Mouse (Mus musculus): ENCODE results near the gene Prl3a1. TPM values are rescaled to one million over a fixed set of nuclear protein-coding genes. Genes with fewer than 3 reads are reported as not detected.

The Prl3a1 gene
- total RNA-seq (2017) = not detected in 2 replicates

DNA sequence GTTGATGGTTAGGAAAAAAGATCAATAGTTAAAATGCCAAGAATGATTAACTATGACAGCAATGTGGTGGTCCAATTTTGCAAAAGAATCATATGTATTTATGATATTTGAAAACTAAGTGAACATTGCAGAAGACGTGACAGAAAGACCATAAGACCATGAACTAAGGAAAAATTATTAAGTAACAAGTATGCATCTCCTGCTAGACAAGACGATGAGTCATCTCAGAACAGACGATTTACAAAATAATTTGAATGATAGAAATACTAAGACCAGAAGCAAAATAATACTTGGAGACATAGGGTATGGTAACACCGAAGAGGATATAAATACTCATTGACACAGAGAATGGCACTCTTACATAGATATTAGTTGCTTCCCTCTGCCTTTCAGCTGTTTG is at the start of gene Prl3a1:
Gene Prl3a1, plus strand, starts transcription at position 301 of the 400 bp plus-strand sequence.
- ATAC-seq (replicated peaks; ENCODE audit: low read depth, poor library complexity, severe bottlenecking) = no peak

DNA sequence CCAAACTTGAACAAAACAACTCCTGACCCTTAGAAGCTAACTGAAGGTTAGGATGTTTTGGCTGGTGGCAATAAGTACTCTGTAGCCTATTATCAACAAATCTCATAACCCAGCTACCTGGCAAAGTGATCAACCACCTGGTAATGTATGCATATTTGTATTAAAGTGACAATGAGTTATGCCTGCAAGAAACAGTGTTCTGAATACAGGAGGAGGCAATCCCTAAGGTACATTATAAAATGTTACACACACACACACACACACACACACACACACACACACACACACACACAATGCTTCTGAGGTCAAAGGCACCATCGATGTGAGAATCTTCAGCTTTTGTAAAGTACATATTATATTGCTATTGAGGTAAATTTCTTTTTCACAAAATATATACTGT is 17.7 kb upstream of the Prl3a1 start, which contains the start of gene Prl3b1:
Gene Prl3b1, plus strand, starts transcription at position 301 of the 400 bp plus-strand sequence.
- no peak for ATAC-seq (replicated peaks; ENCODE audit: low read depth, poor library complexity, severe bottlenecking)

DNA sequence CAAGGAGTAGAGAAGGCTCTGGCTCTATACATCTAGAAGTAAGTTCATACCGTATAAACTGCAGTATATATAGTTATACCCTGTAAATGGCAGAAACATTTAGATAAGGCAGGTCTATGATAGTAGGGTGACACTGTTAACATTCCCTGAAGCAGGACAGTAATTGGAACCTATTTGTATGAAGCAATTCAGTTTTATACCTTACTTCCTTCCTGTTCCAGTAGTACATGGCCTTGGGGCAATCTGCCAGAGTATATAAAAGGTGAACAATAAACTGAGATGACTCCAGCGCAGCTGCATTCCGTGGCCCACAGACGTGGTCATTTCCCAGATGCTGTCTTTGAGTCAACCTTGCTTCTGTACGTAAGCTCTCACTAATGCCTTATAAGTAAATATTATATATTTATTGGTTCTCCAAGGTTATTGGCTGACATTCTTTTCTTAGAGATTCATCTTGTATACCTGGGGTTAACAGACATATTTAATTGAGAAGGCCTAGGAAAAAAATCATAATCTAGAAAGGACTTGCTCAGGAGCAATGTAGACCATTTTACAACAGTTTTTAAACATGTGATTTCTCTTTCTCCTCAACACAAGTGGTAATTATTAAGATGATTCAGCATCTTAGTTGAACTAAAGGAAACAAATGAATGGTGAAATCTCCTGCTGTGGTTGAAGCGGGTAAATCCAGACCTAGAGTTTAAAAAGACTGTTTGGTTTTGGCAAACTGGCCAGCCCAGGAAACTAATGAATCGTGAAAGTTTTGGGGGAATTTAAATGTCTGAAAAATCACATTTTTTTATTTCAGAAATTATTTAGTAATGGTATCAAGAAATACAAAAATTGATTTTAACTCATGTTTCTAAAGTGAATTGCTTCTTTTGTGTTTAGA is 53.3 kb downstream of the Prl3a1 start, which contains the start of gene Prl6a1:
Gene Prl6a1, plus strand, starts transcription at position 294 of the 892 bp plus-strand sequence.
- no peak for ATAC-seq (replicated peaks; ENCODE audit: low read depth, poor library complexity, severe bottlenecking)

Other genes starting within 250 kb of the Prl3a1 start
- gene Prl, start 201.9 kb upstream of the Prl3a1 start, total RNA-seq (2017) = not detected in 2 replicates
- not detected in 2 replicates for gene Prl3d1, start 165.2 kb upstream of the Prl3a1 start, total RNA-seq (2017)
- gene Prl3d2, start 137.7 kb upstream of the Prl3a1 start, total RNA-seq (2017) = not detected in 2 replicates
- not detected in 2 replicates for gene Prl3d3, start 102.6 kb upstream of the Prl3a1 start, total RNA-seq (2017)
- not detected in 2 replicates for gene Prl3c1, start 62.8 kb upstream of the Prl3a1 start, total RNA-seq (2017)
- gene Prl3b1, start 17.6 kb upstream of the Prl3a1 start, total RNA-seq (2017) = not detected in 2 replicates
- gene Prl6a1, start 53.2 kb downstream of the Prl3a1 start, total RNA-seq (2017) = not detected in 2 replicates
- gene Prl8a2, start 86.2 kb downstream of the Prl3a1 start, total RNA-seq (2017) = not detected in 2 replicates
- gene Prl2b1, start 131.4 kb downstream of the Prl3a1 start, total RNA-seq (2017) = not detected in 2 replicates
- gene Prl8a6, start 179.3 kb downstream of the Prl3a1 start, total RNA-seq (2017) = not detected in 2 replicates

Data from common myeloid progenitor, adult 5-6 weeks (primary cell).